Mouse (Mus musculus): ENCODE results near the gene Krt42. TPM values are rescaled to one million over a fixed set of nuclear protein-coding genes. Genes with fewer than 3 reads are reported as not detected.
"Not testable (repeated sequence)": the region's sequence is repeated elsewhere in the genome, so short reads cannot be mapped to it uniquely, and the experiment has no call there.

Gene Krt42
- total and polyA plus RNA-seq, 2 experiments, result not detected

GRCm38 (mm10) chr11:100312096-100312679, 42.5 kb upstream of the Krt42 start:
- Histone ChIP-seq H3K36me3 (ENCODE audit: control insufficient read depth, insufficient read depth, low read length) (no peaks in the 10 kb centered on the region), H3K27ac (replicated peaks; ENCODE audit: insufficient read depth, low read depth, low read length) (no peak overlapping the region), H3K4me1 (ENCODE audit: control insufficient read depth, insufficient read depth, low read length) (peaks cover 26% of the 10 kb centered on the region), H3K79me2 (ENCODE audit: control insufficient read depth, insufficient read depth, low read length) (no peaks in the 10 kb centered on the region), H3K27me3 (ENCODE audit: control insufficient read depth, insufficient read depth, low read length) (no peaks in the 10 kb centered on the region), H3K4me3 (ENCODE audit: insufficient read depth, low read depth, low read length) (no peak overlapping the region), H3K9ac (ENCODE audit: low read depth, low read length) (no peak overlapping the region)
- WGBS, result 46% methylated on average over 5 of the region's 5 CpGs
- peak; percentile 74 for DNase-seq (ENCODE audit: extremely low read depth, low read depth, low spot score)
- TF ChIP-seq POLR2A (IDR thresholded peaks at IDR 0.05; ENCODE audit: extremely low read depth, insufficient read depth, low read length) (no peak), CTCF (IDR thresholded peaks at IDR 0.05; ENCODE audit: low read depth, low read length) (no peak)

- DNase-seq (ENCODE audit: extremely low read depth, low read depth, low spot score), result no peak
- Histone ChIP-seq H3K79me2 (ENCODE audit: control insufficient read depth, insufficient read depth, low read length) (no peaks in the 10 kb centered on the region), H3K27me3 (ENCODE audit: control insufficient read depth, insufficient read depth, low read length) (no peaks in the 10 kb centered on the region), H3K4me3 (ENCODE audit: insufficient read depth, low read depth, low read length) (no peak overlapping the region), H3K27ac (replicated peaks; ENCODE audit: insufficient read depth, low read depth, low read length) (no peak overlapping the region), H3K4me1 (ENCODE audit: control insufficient read depth, insufficient read depth, low read length) (peaks cover 26% of the 10 kb centered on the region), H3K9ac (ENCODE audit: low read depth, low read length) (no peak overlapping the region), H3K36me3 (ENCODE audit: control insufficient read depth, insufficient read depth, low read length) (no peaks in the 10 kb centered on the region)
- WGBS, result 70% methylated on average over 1 of the region's 1 CpGs
- no peak for TF ChIP-seq CTCF (IDR thresholded peaks at IDR 0.05; ENCODE audit: low read depth, low read length)
- no peak for TF ChIP-seq POLR2A (IDR thresholded peaks at IDR 0.05; ENCODE audit: extremely low read depth, insufficient read depth, low read length)
Measured at GRCm38 (mm10) chr11:100311656-100312055, 42.0 kb upstream of the Krt42 start.

GRCm38 (mm10) chr11:100308672-100309071, 39.0 kb upstream of the Krt42 start:
- not testable (repeated sequence) for H3K27me3 ChIP-seq (ENCODE audit: control insufficient read depth, insufficient read depth, low read length); H3K27ac ChIP-seq (replicated peaks; ENCODE audit: insufficient read depth, low read depth, low read length); H3K9ac ChIP-seq (ENCODE audit: low read depth, low read length)

GRCm38 (mm10) chr11:100307900-100308299, 38.2 kb upstream of the Krt42 start:
- Histone ChIP-seq H3K4me1 (ENCODE audit: control insufficient read depth, insufficient read depth, low read length) (peaks cover 3% of the 10 kb centered on the region), H3K36me3 (ENCODE audit: control insufficient read depth, insufficient read depth, low read length) (no peaks in the 10 kb centered on the region), H3K27me3 (ENCODE audit: control insufficient read depth, insufficient read depth, low read length) (no peaks in the 10 kb centered on the region), H3K4me3 (ENCODE audit: insufficient read depth, low read depth, low read length) (no peak overlapping the region), H3K27ac (replicated peaks; ENCODE audit: insufficient read depth, low read depth, low read length) (no peak overlapping the region), H3K79me2 (ENCODE audit: control insufficient read depth, insufficient read depth, low read length) (no peaks in the 10 kb centered on the region), H3K9ac (ENCODE audit: low read depth, low read length) (no peak overlapping the region)
- no peak for DNase-seq (ENCODE audit: extremely low read depth, low read depth, low spot score)
- 90% methylated on average over 5 of the region's 5 CpGs for WGBS
- TF ChIP-seq POLR2A (IDR thresholded peaks at IDR 0.05; ENCODE audit: extremely low read depth, insufficient read depth, low read length) (no peak), CTCF (IDR thresholded peaks at IDR 0.05; ENCODE audit: low read depth, low read length) (no peak)

More at GRCm38 (mm10) chr11:100308672-100309071, 39.0 kb upstream of the Krt42 start:
- H3K4me1 ChIP-seq (ENCODE audit: control insufficient read depth, insufficient read depth, low read length); H3K4me3 ChIP-seq (ENCODE audit: insufficient read depth, low read depth, low read length); DNase-seq (ENCODE audit: extremely low read depth, low read depth, low spot score); H3K79me2 ChIP-seq (ENCODE audit: control insufficient read depth, insufficient read depth, low read length); H3K36me3 ChIP-seq (ENCODE audit: control insufficient read depth, insufficient read depth, low read length): not testable (repeated sequence)
- 92% methylated on average over 5 of the region's 6 CpGs for WGBS

GRCm38 (mm10) chr11:100301292-100301691, 31.6 kb upstream of the Krt42 start:
- H3K36me3 ChIP-seq (ENCODE audit: control insufficient read depth, insufficient read depth, low read length), result no peaks in the 10 kb centered on the region
- 52% methylated on average over 5 of the region's 5 CpGs for WGBS
- no peak for TF ChIP-seq POLR2A (IDR thresholded peaks at IDR 0.05; ENCODE audit: extremely low read depth, insufficient read depth, low read length)
- no peak for TF ChIP-seq CTCF (IDR thresholded peaks at IDR 0.05; ENCODE audit: low read depth, low read length)

GRCm38 (mm10) chr11:100300293-100300692, 30.6 kb upstream of the Krt42 start:
- H3K36me3 ChIP-seq (ENCODE audit: control insufficient read depth, insufficient read depth, low read length), result no peaks in the 10 kb centered on the region
- peak; percentile 92 for TF ChIP-seq CTCF (IDR thresholded peaks at IDR 0.05; ENCODE audit: low read depth, low read length)
- no peak for TF ChIP-seq POLR2A (IDR thresholded peaks at IDR 0.05; ENCODE audit: extremely low read depth, insufficient read depth, low read length)
- DNase-seq (ENCODE audit: extremely low read depth, low read depth, low spot score), result peak; percentile 32
- H3K4me3 ChIP-seq (ENCODE audit: insufficient read depth, low read depth, low read length), result no peak overlapping the region
- 7% methylated on average over 5 of the region's 5 CpGs for WGBS
- no peaks in the 10 kb centered on the region for H3K4me1 ChIP-seq (ENCODE audit: control insufficient read depth, insufficient read depth, low read length)
- H3K79me2 ChIP-seq (ENCODE audit: control insufficient read depth, insufficient read depth, low read length), result no peaks in the 10 kb centered on the region
- H3K27ac ChIP-seq (replicated peaks; ENCODE audit: insufficient read depth, low read depth, low read length), result no peak overlapping the region
- no peaks in the 10 kb centered on the region for H3K27me3 ChIP-seq (ENCODE audit: control insufficient read depth, insufficient read depth, low read length)
- H3K9ac ChIP-seq (ENCODE audit: low read depth, low read length), result no peak overlapping the region

More at GRCm38 (mm10) chr11:100301292-100301691, 31.6 kb upstream of the Krt42 start:
- no peaks in the 10 kb centered on the region for H3K79me2 ChIP-seq (ENCODE audit: control insufficient read depth, insufficient read depth, low read length)
- no peak overlapping the region for H3K27ac ChIP-seq (replicated peaks; ENCODE audit: insufficient read depth, low read depth, low read length)
- no peaks in the 10 kb centered on the region for H3K27me3 ChIP-seq (ENCODE audit: control insufficient read depth, insufficient read depth, low read length)
- DNase-seq (ENCODE audit: extremely low read depth, low read depth, low spot score), result no peak
- H3K4me1 ChIP-seq (ENCODE audit: control insufficient read depth, insufficient read depth, low read length), result no peaks in the 10 kb centered on the region
- no peak overlapping the region for H3K4me3 ChIP-seq (ENCODE audit: insufficient read depth, low read depth, low read length)
- H3K9ac ChIP-seq (ENCODE audit: low read depth, low read length), result no peak overlapping the region

Measured in liver, adult 2 months (tissue).